Mouse (Mus musculus): Measurements from ENCODE around the gene Gpnmb.

Gpnmb gene

GRCm38 (mm10) chr6:49036275-49037267 is at the start of gene Gpnmb:
Gene Gpnmb (plus strand): TSS chr6:49036546.
- DNase-seq (ENCODE audit: extremely low spot score, low spot score), result no peak

- no peak for DNase-seq (ENCODE audit: extremely low spot score, low spot score)
Measured at GRCm38 (mm10) chr6:48989971-48990370, 46.4 kb upstream of the Gpnmb start.

GRCm38 (mm10) chr6:48991991-48992390 is 44.4 kb upstream of the Gpnmb start:
- DNase-seq (ENCODE audit: extremely low spot score, low spot score), result no peak

- DNase-seq (ENCODE audit: extremely low spot score, low spot score), result no peak
Measured at GRCm38 (mm10) chr6:48998186-48998585, 38.2 kb upstream of the Gpnmb start.

- no peak for DNase-seq (ENCODE audit: extremely low spot score, low spot score)
Measured at GRCm38 (mm10) chr6:48998796-48999195, 37.5 kb upstream of the Gpnmb start.

DNA sequence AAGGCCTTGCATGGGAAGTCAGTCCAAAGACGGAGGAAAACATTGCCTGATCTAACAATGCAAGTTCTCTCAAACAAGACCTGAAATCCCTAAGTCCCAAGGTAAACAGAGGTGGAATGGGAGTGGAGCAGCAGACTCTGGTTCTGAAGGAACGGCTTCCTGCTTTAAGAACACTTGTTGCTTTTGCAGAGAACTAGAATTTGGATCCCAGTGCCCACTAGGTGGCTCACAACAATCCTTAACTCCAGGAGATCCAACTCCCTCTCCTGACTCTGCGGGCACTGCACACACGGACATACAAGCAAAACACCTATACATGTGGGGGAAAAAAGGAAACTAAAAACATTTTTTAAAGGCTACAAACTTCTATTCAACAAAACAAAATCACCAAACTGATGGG is 33.0 kb upstream of the Gpnmb start:
- DNase-seq (ENCODE audit: extremely low spot score, low spot score), result no peak

- peak; percentile 57 for DNase-seq (ENCODE audit: extremely low spot score, low spot score)
Measured at GRCm38 (mm10) chr6:49007981-49008380, 28.4 kb upstream of the Gpnmb start.

GRCm38 (mm10) chr6:49008420-49009160 is 27.8 kb upstream of the Gpnmb start:
- no peak for DNase-seq (ENCODE audit: extremely low spot score, low spot score)

DNA sequence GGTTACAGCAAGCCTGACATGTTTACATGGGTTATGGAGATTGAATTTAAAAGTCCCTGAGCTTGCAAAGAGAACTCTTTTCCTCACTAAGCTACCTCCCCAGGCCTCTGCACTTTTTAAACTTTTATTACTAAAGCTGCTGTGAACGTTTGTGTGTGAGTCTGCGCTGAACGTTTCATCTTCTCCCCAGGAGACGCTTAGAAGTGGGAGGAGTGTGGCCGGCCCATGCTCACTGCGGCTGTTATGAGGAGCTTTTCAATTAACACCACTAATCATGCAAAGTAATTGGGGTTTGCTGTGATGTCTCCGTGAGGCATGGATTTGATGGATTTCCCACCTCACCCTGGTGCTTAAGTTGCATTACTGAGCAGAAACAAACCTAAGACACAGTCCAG is 27.2 kb upstream of the Gpnmb start:
- no peak for DNase-seq (ENCODE audit: extremely low spot score, low spot score)

DNA sequence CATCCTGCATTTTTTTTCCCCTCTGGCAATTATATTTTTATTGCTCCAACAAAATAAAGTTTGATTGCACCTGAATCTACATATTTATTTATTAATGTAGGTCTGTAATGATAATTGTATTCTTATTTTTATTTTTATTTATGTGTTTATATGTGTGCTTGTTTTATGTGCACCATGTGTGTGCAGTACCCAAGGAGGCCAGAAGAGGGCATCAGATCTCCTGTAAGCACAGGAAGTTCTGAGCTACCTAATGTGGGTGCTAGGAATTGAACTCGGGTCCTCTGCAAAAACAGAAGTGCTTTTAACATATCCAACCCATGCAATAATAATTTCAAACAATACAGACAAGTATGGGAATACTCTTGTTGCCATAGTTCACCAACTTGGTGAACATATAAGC is 26.7 kb upstream of the Gpnmb start:
- no peak for DNase-seq (ENCODE audit: extremely low spot score, low spot score)

DNA sequence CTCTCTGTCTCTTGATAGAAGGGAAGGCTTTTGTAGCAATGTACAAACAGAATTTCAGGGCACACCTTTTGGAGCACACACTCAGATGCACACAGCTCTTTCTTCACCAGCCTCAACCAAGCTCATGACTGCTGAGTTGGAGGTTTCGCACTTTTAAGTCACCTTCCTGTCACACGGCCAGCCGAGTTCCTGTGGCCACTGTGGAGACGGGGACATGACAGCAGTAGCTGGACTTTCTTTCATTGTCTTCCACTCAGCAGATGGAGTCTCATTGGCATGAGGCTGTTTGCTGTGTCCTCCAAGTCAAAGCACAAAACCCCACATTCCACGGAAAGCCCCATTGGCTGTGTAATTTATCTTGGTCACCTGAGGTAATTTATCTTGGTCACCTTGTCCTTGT is 25.2 kb upstream of the Gpnmb start:
- no peak for DNase-seq (ENCODE audit: extremely low spot score, low spot score)

GRCm38 (mm10) chr6:49013023-49013422 is 23.3 kb upstream of the Gpnmb start:
- no peak for DNase-seq (ENCODE audit: extremely low spot score, low spot score)

DNA sequence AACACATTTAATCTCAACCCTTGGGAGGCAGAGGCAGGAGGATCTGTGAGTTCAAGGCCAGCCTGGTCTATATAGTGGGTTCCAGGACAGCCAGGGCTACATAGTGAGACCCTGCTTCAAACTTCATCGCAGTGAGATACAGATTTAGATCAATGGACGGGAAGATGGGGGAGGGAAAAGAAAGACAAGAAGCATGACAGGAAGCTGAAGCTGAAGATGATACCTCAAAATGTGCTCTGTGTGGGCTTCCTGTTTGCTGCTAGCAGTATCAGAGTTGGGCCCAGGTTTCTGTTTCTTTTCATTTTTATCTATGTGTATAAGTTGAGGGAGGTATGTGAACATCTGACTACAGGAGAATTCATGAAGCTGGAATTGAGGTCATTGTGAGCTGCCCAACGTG is 22.9 kb upstream of the Gpnmb start:
- no peak for DNase-seq (ENCODE audit: extremely low spot score, low spot score)

- no peak for DNase-seq (ENCODE audit: extremely low spot score, low spot score)
Measured at GRCm38 (mm10) chr6:49017150-49017549, 19.2 kb upstream of the Gpnmb start.

DNA sequence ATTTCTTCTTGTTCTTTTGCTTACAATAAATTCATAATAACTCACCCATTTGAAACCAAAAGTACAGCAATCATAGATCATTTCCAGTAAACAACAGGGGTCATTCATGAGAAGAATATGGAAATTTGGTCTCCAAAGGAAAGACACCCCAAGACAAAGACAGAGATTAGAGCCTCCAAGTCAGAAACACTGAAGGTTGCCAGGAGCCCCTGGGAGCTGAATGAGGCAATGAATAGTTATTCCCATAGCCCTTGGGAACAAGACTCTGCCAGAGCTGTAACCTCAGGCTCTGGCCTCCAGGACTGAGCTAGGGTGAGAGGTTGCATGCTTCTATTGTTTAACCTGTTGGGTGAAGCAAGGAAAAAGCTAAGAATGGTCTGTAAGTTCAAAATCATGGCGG is 17.0 kb upstream of the Gpnmb start:
- DNase-seq (ENCODE audit: extremely low spot score, low spot score), result no peak

DNA sequence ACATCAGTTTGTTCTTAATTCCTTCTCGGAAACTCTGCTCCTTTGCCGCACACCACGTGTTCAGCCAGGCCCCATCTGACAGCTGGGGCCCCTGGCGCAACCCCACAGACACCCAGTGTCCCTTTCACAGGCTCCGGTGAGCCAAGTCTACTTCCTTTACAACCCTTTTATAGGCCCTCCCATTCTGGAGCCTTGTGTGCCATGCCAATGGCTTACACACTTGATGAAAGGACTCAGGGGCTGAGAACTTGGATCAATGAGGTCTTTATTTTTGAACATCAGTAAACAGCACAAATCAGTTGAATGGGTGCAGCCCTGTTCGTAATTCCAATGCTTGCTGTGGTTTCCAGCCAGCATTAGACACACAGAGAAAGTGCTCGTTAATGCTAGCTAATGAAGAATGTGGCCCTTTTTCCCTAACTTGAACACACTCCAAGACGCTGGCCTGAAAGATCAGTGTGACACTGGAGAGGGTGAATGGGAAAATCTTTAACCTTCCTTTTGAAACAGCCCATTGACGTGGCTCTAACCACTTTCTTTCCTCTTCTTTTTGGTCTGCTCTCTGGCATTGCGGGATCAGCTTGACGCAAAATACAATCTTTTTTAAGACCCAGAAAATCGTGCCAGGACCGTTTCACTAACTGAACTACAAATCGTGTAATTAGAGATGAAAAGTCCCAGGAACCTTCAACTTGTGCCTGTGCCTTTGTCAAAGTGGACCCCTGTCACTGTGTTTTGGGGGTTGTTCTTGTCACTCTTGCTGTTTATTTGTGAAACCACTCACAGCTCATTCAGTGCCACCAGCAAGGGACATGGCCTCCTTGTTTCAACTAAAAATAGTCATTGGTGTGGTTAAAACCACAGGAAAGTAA is 15.0 kb upstream of the Gpnmb start:
- no peak for DNase-seq (ENCODE audit: extremely low spot score, low spot score)

- no peak for DNase-seq (ENCODE audit: extremely low spot score, low spot score)
Measured at GRCm38 (mm10) chr6:49022384-49022783, 14.0 kb upstream of the Gpnmb start.

GRCm38 (mm10) chr6:49023315-49023714 is 13.0 kb upstream of the Gpnmb start:
- DNase-seq (ENCODE audit: extremely low spot score, low spot score), result no peak

DNA sequence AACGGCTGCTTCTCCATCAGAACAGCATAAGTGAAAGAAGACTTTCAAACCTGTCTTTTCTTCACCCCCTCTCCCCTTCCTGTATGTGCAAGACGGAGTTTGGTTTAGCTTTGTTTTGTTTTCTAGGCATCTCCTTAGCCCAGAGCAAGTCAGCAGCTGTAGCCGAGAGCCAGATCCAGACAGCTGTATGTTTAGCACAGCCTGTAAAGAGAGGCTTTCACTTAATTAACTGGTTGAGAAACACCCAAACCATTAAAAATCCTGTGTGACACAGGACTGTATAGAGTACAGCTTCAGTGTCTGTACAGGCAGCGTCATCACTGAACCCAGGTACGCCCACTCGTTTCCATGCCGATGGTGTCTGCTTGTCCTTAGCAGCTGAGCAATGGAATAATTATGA is 11.1 kb upstream of the Gpnmb start:
- DNase-seq (ENCODE audit: extremely low spot score, low spot score), result no peak

- DNase-seq (ENCODE audit: extremely low spot score, low spot score), result no peak
Measured at GRCm38 (mm10) chr6:49026496-49026895, 9.8 kb upstream of the Gpnmb start.

- no peak for DNase-seq (ENCODE audit: extremely low spot score, low spot score)
Measured at GRCm38 (mm10) chr6:49028019-49028418, 8.3 kb upstream of the Gpnmb start.
